Mouse (Mus musculus): ENCODE results near the gene Idua. TPM values are rescaled to one million over a fixed set of nuclear protein-coding genes. Genes with fewer than 3 reads are reported as not detected.
"Not testable (repeated sequence)": the region's sequence is repeated elsewhere in the genome, so short reads cannot be mapped to it uniquely, and the experiment has no call there.

Gene Idua
- 1 to 10 TPM; 8.3 to 9.9 TPM for total RNA-seq (2021)
- long read RNA-seq, experiment 1, partial matches to known transcripts: 3 of 15 reads
- long read RNA-seq, experiment 1, other reads (novel, unspliced or antisense): 8 of 15 reads
- long read RNA-seq, experiment 2, transcript Idua-202 (14 exons, 3,373 nt): major isoform, 10 of 21 reads
- long read RNA-seq, experiment 2, partial matches to known transcripts: 2 of 21 reads
- long read RNA-seq, experiment 2, other reads (novel, unspliced or antisense): 9 of 21 reads

GRCm38 (mm10) chr5:108659698-108660631 is at the start of gene Idua:
Gene Idua (plus strand): TSS chr5:108660331.
- DNase-seq (ENCODE audit: low spot score in 2 of 2): peak in 1 of 2 experiments; percentile 22

DNA sequence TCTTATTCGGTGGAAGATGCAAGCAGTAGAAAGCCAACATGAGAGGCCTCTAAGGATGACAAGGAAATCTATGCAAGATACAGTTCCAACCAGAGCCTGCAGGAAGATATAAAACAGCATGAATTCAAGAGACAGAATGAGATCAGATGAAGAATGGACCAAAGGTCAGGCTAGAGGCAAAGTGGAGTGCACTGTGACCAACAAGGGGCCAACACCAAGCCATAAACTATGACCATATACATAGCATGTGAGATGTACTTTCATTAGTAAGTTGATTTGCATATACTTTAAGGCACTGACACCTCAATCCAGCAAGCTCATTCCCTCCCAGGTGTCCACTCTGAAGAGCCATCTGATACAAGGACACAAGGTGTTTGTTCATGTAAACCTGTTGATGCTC is 49.7 kb upstream of the Idua start:
- DNase-seq (ENCODE audit: low spot score in 2 of 2): no peak

- no peak for DNase-seq (ENCODE audit: low spot score in 2 of 2)
These were observed 38.3 kb upstream of the Idua start for GRCm38 (mm10) chr5:108621870-108622269.

GRCm38 (mm10) chr5:108626050-108626660 is 34.0 kb upstream of the Idua start:
- no peak for DNase-seq (ENCODE audit: low spot score in 2 of 2)

DNA sequence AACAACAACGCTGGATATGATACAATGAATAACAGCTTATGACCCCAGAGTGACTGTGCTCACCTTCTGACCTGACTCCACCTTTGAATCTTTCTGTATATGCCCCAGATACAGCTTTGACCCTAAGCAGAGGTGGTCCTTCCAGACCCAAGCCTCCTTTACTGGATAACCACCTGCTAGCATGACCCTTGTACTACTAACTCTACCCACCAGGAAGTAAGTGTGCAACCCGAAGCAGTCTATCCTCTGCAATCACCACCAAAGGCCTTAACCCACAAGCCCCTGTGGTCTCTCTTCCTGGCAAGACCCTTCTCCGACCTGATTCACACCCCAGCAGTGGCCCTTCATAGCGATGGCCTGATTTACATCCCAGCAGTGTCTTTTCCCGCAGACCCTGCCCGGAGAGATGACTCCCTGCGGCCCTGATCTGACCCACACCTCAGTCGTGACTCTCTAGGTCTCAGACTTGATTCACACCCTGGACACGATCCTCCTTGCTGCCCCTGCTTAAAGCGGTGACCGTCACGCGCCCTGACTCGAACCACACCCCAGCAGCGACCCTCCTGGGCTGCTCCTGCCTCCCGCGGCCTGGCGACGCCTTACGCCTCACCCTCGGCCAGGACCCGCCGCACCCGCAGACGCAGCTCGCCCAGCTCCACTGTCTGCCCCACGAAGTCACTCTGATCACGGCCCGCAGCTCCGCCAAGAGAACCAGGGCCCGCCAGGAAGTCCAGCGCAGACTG is 31.1 kb upstream of the Idua start:
- no peak for DNase-seq (ENCODE audit: low spot score in 2 of 2)

DNA sequence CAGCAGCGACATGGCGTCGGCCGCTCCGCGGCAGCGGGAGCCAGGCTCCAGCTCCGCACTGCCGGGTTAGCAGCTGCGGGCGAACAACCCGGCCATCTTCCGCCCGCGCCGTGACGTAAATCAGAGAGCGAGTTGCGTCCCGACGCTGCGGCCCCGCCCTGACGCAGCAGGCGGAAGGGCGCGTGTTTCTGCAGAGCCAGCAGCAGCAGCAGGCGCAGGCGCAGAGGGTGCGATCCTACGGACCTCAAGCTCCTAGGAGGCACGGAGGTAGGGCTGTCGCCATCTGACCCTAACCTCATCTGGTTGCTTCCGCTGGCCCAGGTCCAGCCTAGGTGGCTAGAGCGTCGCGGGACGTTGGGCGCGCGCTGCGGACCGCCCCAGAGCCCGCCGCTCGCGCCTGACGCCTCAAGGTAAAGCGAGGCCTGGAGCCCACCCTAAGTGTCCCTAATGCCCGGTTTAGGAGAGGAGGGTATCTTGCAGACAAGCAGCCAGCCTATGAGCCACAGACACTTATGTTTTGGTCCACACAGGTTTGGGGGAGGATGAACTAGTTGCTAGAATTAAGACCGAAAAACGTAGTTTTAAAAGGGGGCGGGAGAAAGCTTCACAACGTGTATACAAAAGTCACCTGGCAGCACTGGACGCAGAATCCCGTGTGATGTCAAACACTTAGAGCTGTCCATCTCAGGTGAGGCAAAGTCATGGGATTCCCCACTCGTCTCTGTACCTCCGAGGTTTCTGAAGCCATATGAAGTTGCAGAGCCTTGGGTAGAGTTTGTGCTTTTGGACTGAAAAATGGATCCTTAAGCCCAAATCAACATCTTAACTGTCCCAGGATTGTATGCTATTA is 30.3 kb upstream of the Idua start, which contains the start of the genes Gak and Tmem175:
Gak (minus strand) TSS at position 122 of the 850 bp plus-strand sequence.
Tmem175 (plus strand) TSS at position 137 of the 850 bp plus-strand sequence.
- DNase-seq (ENCODE audit: low spot score in 2 of 2): peak; percentile 73 to 93

DNA sequence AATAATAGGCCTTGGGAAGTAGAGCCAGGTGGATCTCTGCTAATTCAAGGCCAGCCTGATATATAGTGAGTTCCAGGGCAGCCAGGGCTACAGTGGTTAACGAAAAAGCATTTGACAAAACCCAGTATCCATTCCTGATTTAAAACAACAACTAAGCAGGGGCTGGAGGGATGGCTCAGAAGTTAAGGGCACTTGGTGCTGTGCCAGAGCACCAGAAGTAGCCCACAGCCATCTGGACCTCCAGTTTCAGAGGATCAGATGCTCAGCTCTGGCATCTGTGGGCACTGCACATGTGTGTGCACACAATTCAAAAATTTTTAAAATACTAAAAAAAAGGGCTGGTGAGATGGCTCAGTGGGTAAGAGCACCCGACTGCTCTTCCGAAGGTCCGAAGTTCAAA is 26.5 kb upstream of the Idua start:
- no peak for DNase-seq (ENCODE audit: low spot score in 2 of 2)

DNA sequence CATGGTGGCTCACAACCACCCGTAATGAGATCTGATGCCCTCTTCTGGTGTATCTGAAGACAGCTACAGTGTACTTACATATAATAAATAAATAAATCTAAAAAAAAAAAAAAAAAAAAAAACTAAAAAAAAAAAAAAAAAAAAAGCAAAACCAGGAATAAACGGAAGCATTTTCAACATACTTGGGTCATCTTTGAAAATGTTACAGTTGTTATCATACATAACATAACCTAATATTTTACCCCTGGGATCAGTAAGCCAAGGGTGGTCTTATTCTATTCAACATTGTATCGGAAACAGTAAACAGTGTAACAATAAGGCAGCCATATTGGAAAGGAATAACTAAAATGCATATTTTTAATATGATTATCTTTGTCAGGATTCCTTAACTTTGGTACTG is 26.0 kb upstream of the Idua start:
- not testable (repeated sequence) for DNase-seq (ENCODE audit: low spot score in 2 of 2)

GRCm38 (mm10) chr5:108636172-108636571 is 24.0 kb upstream of the Idua start:
- no peak for DNase-seq (ENCODE audit: low spot score in 2 of 2)

DNA sequence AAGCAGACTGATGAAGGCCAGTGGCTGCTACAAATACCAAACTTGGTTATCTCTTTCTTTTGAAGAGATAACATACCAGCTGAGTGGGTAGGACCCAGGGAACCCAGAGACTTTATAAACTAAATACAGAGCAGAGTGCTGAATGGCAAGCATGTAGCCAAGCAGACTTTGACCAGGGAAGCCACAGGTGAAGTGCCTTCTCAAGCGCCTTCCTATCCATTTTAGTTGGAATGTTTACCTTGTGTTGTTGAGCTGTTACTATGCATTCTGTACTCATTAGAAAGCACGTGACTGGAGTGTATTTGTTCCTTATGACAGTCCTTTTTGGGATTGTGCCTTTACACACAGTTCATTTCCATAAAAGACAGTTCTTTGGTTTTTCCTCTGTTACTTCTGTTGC is 16.5 kb upstream of the Idua start:
- DNase-seq (ENCODE audit: low spot score in 2 of 2): no peak

DNA sequence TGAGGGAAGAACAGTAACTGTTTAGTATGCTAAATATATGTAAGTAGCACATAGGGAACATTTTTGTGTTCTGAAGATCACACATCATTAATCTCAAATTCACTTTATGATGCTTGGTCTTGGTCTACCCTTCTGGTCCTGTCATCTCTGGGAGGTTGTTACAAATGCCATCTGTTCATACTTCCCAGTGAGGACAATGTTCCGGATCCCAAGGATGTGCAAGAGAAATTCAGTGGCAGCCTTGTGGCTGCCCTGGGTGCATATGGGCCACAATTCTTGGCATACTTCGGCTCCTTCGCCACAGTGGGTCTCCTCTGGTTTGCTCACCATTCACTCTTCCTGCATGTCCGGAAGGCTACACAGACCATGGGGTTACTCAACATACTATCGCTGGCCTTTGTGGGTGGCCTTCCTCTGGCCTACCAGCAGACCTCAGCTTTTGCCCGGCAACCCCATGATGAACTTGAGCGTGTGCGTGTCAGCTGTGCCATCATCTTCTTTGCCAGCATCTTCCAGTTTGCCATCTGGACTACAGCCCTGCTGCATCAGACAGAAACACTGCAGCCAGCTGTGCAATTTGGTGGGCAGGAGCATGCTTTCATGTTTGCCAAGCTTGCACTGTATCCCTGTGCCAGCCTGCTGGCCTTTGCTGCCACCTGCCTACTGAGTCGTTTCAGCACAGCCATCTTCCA is 14.3 kb upstream of the Idua start:
- DNase-seq (ENCODE audit: low spot score in 2 of 2): peak in 1 of 2 experiments; percentile 34

GRCm38 (mm10) chr5:108646343-108646660 is 13.8 kb upstream of the Idua start:
- no peak for DNase-seq (ENCODE audit: low spot score in 2 of 2)

GRCm38 (mm10) chr5:108647311-108647710 is 12.8 kb upstream of the Idua start:
- DNase-seq (ENCODE audit: low spot score in 2 of 2): no peak

DNA sequence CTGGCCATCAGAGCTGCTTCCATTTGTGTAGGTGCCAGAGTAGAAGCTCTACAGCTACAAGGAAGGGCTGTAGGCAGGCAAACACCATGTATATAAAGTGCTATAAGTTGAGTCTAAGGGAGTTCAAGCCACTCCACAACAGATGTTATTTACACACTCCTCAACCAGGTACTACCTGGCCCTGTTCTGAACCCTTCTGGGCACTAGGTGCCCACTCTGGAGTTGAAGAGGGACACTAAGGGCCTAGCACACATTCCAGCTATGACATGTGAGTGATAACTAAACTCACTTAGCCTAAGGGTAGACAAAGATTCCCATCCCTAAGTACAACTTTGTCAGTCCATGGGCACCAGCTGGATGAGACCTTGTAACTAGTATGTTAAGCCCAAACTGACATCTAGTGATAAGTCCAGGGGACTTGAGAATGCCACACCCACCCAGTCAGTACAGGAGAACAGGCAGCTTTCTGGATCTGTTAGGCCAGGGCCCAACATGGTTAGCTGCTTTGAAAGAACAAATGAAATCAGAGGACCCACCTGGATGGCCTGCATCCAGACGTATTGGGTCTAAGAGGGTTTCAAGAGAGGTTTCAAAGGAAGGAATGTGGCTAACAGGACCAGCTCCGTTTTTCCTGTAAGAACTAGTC is 12.2 kb upstream of the Idua start:
- no peak for DNase-seq (ENCODE audit: low spot score in 2 of 2)

DNA sequence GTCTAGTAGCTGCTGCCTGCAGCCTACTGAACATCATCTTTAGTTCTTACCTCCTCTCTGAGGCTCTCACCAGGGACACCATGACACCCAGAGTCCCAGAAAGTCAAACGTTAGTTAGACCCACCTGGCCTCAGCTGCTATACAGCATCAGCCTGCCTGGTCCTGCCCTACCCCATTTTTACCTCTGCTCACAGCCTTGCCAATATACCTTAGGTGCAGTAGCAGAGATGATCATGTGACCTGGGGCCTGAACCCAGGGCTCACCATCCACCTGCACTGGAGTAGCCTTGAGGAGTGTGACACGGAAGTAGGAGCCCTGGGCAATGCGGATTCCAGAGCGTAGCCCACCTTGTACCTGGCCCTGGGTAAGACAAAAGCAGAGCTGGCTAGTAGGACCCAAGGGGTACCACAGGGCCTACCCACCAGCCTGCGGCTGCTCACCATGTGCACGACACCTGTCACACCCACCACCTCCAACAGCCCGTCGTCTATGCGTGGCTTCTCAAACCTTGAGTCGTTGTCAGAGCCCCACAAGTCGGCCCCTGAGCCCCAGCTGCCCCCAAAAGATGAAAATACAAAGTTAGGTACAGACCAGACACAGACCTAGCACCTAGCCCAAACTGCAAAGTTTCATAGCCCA is 11.1 kb upstream of the Idua start:
- DNase-seq (ENCODE audit: low spot score in 2 of 2): no peak

GRCm38 (mm10) chr5:108650341-108650740 is 9.8 kb upstream of the Idua start:
- no peak for DNase-seq (ENCODE audit: low spot score in 2 of 2)

DNA sequence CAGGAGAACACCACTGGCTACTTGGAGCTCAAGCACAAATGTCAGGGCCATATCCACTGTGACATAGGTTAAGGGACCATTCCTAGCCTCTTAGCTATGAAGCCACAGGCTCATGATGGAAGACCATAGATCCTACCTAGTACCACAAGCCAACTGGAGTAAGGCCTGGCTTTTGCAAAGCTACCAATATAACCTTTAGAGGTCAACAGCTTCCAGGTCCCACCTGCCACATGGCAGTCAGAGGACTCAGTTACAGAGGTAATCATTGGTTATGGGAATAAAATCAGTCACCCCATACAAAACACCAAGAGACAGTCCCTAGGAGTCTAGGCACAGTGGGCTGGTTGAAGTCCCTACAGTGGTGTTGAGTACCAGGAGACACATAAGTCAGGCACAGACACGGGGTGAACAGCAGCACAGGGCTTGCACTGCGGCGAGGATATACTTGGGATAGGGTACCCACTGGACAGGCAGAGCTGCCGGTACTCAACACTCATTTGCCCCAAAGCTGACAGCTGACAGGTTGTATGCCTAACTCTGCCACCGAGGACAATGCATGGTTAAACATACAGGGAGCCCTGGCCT is 8.9 kb upstream of the Idua start:
- DNase-seq (ENCODE audit: low spot score in 2 of 2): no peak

GRCm38 (mm10) chr5:108651823-108652222 is 8.3 kb upstream of the Idua start:
- no peak for DNase-seq (ENCODE audit: low spot score in 2 of 2)
